Mouse (Mus musculus) heart, adult 2 months (tissue): ENCODE data around the gene Pyroxd2.

Experiments
- CTCF ChIP-seq: fragments of 200-600 bp; IDR thresholded peaks from 2 replicates; pipeline ENCODE4 v1.8.1; 2022; ENCODE audit warnings: antibody characterized with exemption, mild to moderate bottlenecking, moderate library complexity
- EP300 ChIP-seq: fragments of 200-500 bp; IDR thresholded peaks from 2 replicates; pipeline ENCODE4 v1.6.1; 2011; ENCODE audit warnings: low read depth, low read length, control low read depth; ENCODE audit not compliant: insufficient read depth

DNA sequence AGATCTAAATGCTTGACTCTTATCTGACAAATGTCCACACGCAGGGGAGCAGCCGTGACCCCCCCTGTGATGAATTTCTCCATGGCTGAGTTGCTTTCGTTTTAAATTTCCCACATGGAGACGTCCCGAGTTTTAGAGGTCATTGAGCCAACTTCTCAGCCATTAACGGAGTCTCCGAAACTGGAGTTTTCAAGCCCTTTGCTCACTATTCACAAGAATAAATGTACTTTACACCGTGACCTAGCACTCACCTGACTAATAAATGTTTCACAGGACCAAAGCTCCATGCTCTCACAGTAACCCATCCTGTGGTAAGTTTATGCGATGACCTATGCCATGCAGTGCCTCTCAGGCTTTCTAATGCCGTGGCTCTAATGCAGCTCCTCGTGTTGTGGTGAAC, 2.4 kb downstream of the Pyroxd2 start:
- TF ChIP-seq CTCF (no peak), EP300 (no peak)
